Mouse (Mus musculus) neural tube, embryonic 12.5 days (tissue): Measurements from ENCODE around the gene Pla2g4b. TPM values are rescaled to one million over a fixed set of nuclear protein-coding genes. Genes with fewer than 3 reads are reported as not detected.

Experiments
- ATAC-seq: fragments of 200-750 bp; cut with Nextera tagmentation; 2 replicates; pipeline ENCODE4 v1.8.0; 2017; ENCODE audit warnings: low read depth, mild to moderate bottlenecking, moderate TSS enrichment, moderate library complexity; ENCODE audit not compliant: low FRiP score
- H3K27ac ChIP-seq: fragments of 300-500 bp; sonication (generic); 2 replicates; pipeline ENCODE4 v1.5.1; 2016
- H3K27me3 ChIP-seq: fragments of 300-500 bp; sonication (generic); replicated peaks from 2 replicates; pipeline ENCODE4 v1.6.1; 2016; ENCODE audit warnings: mild to moderate bottlenecking
- H3K36me3 ChIP-seq: fragments of 300-500 bp; sonication (generic); 2 replicates; pipeline ENCODE4 v1.6.1; 2016; ENCODE audit warnings: mild to moderate bottlenecking
- H3K4me1 ChIP-seq: fragments of 300-500 bp; sonication (generic); 2 replicates; pipeline ENCODE4 v1.6.1; 2016
- H3K4me2 ChIP-seq: fragments of 300-500 bp; sonication (generic); replicated peaks from 2 replicates; pipeline ENCODE4 v1.6.1; 2016; ENCODE audit warnings: mild to moderate bottlenecking
- H3K4me3 ChIP-seq: fragments of 300-500 bp; sonication (generic); 2 replicates; pipeline ENCODE4 v1.5.1; 2016
- H3K9ac ChIP-seq: fragments of 300-500 bp; sonication (generic); 2 replicates; pipeline ENCODE4 v1.6.1; 2016; ENCODE audit warnings: mild to moderate bottlenecking
- H3K9me3 ChIP-seq: fragments of 300-500 bp; sonication (generic); 2 replicates; pipeline ENCODE4 v1.6.1; 2016; ENCODE audit warnings: mild to moderate bottlenecking
- WGBS: fragments of 180-500 bp; shearing (Covaris S2); methylation state at CpG from one replicate; pipeline ENCODE4 v1.1.7; 2016; 5-methylcytosine and 5-hydroxymethylcytosine counted together
- microRNA-seq: library from miRNA; unstranded; fragments of <30 nt; microRNA quantifications from one replicate; pipeline ENCODE4, GENCODE M21; 2017
- polyA plus RNA-seq: library from polyadenylated mRNA; unstranded; fragments of >200 nt; fragmentation: Nextera tagmentation; extraction: Ambion mirVana; gene quantifications from 2 replicates; pipeline ENCODE4 v1.2.1, GENCODE M21; 2016

The Pla2g4b gene
- polyA plus RNA-seq, 1 experiment from 2014 or later, result 4.6 TPM

- ATAC-seq, result no peak
- Histone ChIP-seq H3K27ac (no peak overlapping the region), H3K4me1 (no peaks in the 10 kb centered on the region), H3K36me3 (no peaks in the 10 kb centered on the region), H3K4me3 (no peak overlapping the region), H3K4me2 (no peak overlapping the region), H3K27me3 (peaks cover 6% of the 10 kb centered on the region; the same call in 1 of the 2 replicates), H3K9me3 (no peaks in the 10 kb centered on the region), H3K9ac (no peak overlapping the region)
- WGBS, result 76% methylated on average over 8 of the region's 8 CpGs
Observed at GRCm38 (mm10) chr2:120069466-120069990, 36.3 kb downstream of the Pla2g4b start.

GRCm38 (mm10) chr2:120074096-120074495 lies 40.9 kb downstream of the Pla2g4b start:
- H3K27me3 ChIP-seq, result peaks cover 34% of the 10 kb centered on the region
- no peak overlapping the region for H3K9ac ChIP-seq
- no peaks in the 10 kb centered on the region for H3K36me3 ChIP-seq
- no peaks in the 10 kb centered on the region; the same call in 1 of the 2 replicates for H3K4me1 ChIP-seq
- no peak for ATAC-seq
- H3K27ac ChIP-seq, result no peak overlapping the region
- WGBS, result 96% methylated on average over 4 of the region's 4 CpGs
- H3K4me2 ChIP-seq, result no peak overlapping the region
- no peaks in the 10 kb centered on the region for H3K9me3 ChIP-seq
- H3K4me3 ChIP-seq, result no peak overlapping the region

GRCm38 (mm10) chr2:120076076-120076705 lies 43.0 kb downstream of the Pla2g4b start:
- WGBS, result 2% methylated on average over 36 of the region's 36 CpGs
- 0 out of 2 replicates have a peak, but pooled peaks have one; percentile 41 for ATAC-seq

GRCm38 (mm10) chr2:120082416-120082815 lies 49.2 kb downstream of the Pla2g4b start:
- no peak overlapping the region for H3K4me3 ChIP-seq
- no peak overlapping the region for H3K4me2 ChIP-seq
- H3K27ac ChIP-seq, result no peak overlapping the region
- no peak overlapping the region for H3K9ac ChIP-seq
- WGBS, result 72% methylated on average over 2 of the region's 2 CpGs
- ATAC-seq, result no peak
- no peaks in the 10 kb centered on the region for H3K36me3 ChIP-seq
- no peaks in the 10 kb centered on the region for H3K9me3 ChIP-seq
- peaks cover 5% of the 10 kb centered on the region; the same call in 1 of the 2 replicates for H3K27me3 ChIP-seq
- no peaks in the 10 kb centered on the region for H3K4me1 ChIP-seq

More at GRCm38 (mm10) chr2:120076076-120076705, 43.0 kb downstream of the Pla2g4b start:
- Histone ChIP-seq H3K27ac (no peak overlapping the region), H3K27me3 (peaks cover 35% of the 10 kb centered on the region), H3K36me3 (no peaks in the 10 kb centered on the region), H3K4me3 (peak overlapping the region; percentile 22), H3K9ac (0 out of 2 replicates have a peak overlapping the region, but pooled peaks have one; percentile 21), H3K4me2 (peak overlapping the region; percentile 61), H3K4me1 (no peaks in the 10 kb centered on the region; the same call in 1 of the 2 replicates), H3K9me3 (no peaks in the 10 kb centered on the region)

GRCm38 (mm10) chr2:120084593-120085361 lies 51.6 kb downstream of the Pla2g4b start:
- H3K36me3 ChIP-seq, result no peaks in the 10 kb centered on the region
- no peak overlapping the region for H3K4me2 ChIP-seq
- H3K27ac ChIP-seq, result no peak overlapping the region
- no peaks in the 10 kb centered on the region for H3K9me3 ChIP-seq
- H3K4me3 ChIP-seq, result no peak overlapping the region
- H3K27me3 ChIP-seq, result 0 out of 2 replicates have a peak, but pooled peaks cover 3% of the 10 kb centered on the region
- 80% methylated on average over 14 of the region's 14 CpGs for WGBS
- H3K9ac ChIP-seq, result no peak overlapping the region
- ATAC-seq, result no peak
- no peaks in the 10 kb centered on the region for H3K4me1 ChIP-seq

GRCm38 (mm10) chr2:120086038-120086437 lies 52.8 kb downstream of the Pla2g4b start:
- Histone ChIP-seq H3K9ac (no peak overlapping the region), H3K4me3 (no peak overlapping the region), H3K9me3 (no peaks in the 10 kb centered on the region), H3K4me2 (no peak overlapping the region), H3K4me1 (no peaks in the 10 kb centered on the region), H3K27ac (no peak overlapping the region), H3K27me3 (0 out of 2 replicates have a peak, but pooled peaks cover 3% of the 10 kb centered on the region), H3K36me3 (no peaks in the 10 kb centered on the region)
- ATAC-seq, result no peak
- WGBS, result 90% methylated on average over 3 of the region's 3 CpGs

- 86% methylated on average over 3 of the region's 3 CpGs for WGBS
- Histone ChIP-seq H3K27ac (no peak overlapping the region), H3K4me1 (no peaks in the 10 kb centered on the region), H3K36me3 (no peaks in the 10 kb centered on the region), H3K4me3 (no peak overlapping the region), H3K9me3 (no peaks in the 10 kb centered on the region), H3K9ac (no peak overlapping the region), H3K4me2 (no peak overlapping the region), H3K27me3 (no peaks in the 10 kb centered on the region)
- no peak for ATAC-seq
Observed at GRCm38 (mm10) chr2:120087391-120087790, 54.2 kb downstream of the Pla2g4b start.

- 90% methylated on average over 2 of the region's 2 CpGs for WGBS
- Histone ChIP-seq H3K4me1 (no peaks in the 10 kb centered on the region), H3K4me3 (no peak overlapping the region), H3K27ac (no peak overlapping the region), H3K9ac (no peak overlapping the region), H3K27me3 (no peaks in the 10 kb centered on the region), H3K4me2 (no peak overlapping the region), H3K9me3 (no peaks in the 10 kb centered on the region), H3K36me3 (no peaks in the 10 kb centered on the region)
- ATAC-seq, result no peak
Observed at GRCm38 (mm10) chr2:120087897-120088296, 54.7 kb downstream of the Pla2g4b start.

- no peak for ATAC-seq
- no peak overlapping the region for H3K4me3 ChIP-seq
- H3K9ac ChIP-seq, result no peak overlapping the region
- H3K4me2 ChIP-seq, result no peak overlapping the region
- H3K9me3 ChIP-seq, result no peaks in the 10 kb centered on the region
- 94% methylated on average over 17 of the region's 17 CpGs for WGBS
- H3K4me1 ChIP-seq, result no peaks in the 10 kb centered on the region
- no peaks in the 10 kb centered on the region for H3K36me3 ChIP-seq
- H3K27me3 ChIP-seq, result no peaks in the 10 kb centered on the region
- H3K27ac ChIP-seq, result no peak overlapping the region
Observed at GRCm38 (mm10) chr2:120090979-120091378, 57.8 kb downstream of the Pla2g4b start.

Small RNA genes within 50 kb of the gene (microRNA-seq; reads per million reads assigned to microRNA genes)
- not detected for gene Mir7665

Other genes with a start within 250 kb of the Pla2g4b start
- 28.8 and 29.4 TPM in 2 replicates for gene Rpap1, start 245.9 kb upstream of the Pla2g4b start, polyA plus RNA-seq
- 20.7 and 21.0 TPM in 2 replicates for gene Tyro3, start 235.7 kb upstream of the Pla2g4b start, polyA plus RNA-seq
- gene Mga, start 136.2 kb upstream of the Pla2g4b start, polyA plus RNA-seq, result 27.2 and 31.1 TPM in 2 replicates
- gene Mapkbp1, start 60.7 kb upstream of the Pla2g4b start, polyA plus RNA-seq, result 3.2 and 4.6 TPM in 2 replicates
- 24.6 and 25.1 TPM in 2 replicates for gene Jmjd7, start 5.9 kb upstream of the Pla2g4b start, polyA plus RNA-seq
- gene Gm28042, start 5.9 kb upstream of the Pla2g4b start, polyA plus RNA-seq, result 5.0 and 6.3 TPM in 2 replicates
- gene Ehd4, start 121.2 kb downstream of the Pla2g4b start, polyA plus RNA-seq, result 19.1 and 19.6 TPM in 2 replicates
- gene Pla2g4e, start 211.9 kb downstream of the Pla2g4b start, polyA plus RNA-seq, result 0.10 and 0.13 TPM in 2 replicates